Mouse (Mus musculus) granulocyte monocyte progenitor cell, adult 5-6 weeks (primary cell): ENCODE measurements around the gene Zc3h18. TPM values are rescaled to one million over a fixed set of nuclear protein-coding genes. Genes with fewer than 3 reads are reported as not detected.

ENCODE experiments used
- ATAC-seq: replicated peaks from 2 replicates; pipeline ENCODE4 v1.8.0; 2016; ENCODE audit warnings: mild to moderate bottlenecking, moderate TSS enrichment, inconsistent platforms; ENCODE audit not compliant: poor library complexity, severe bottlenecking
- total RNA-seq, 2 experiments: library from RNA; stranded (forward) in 1 of 2; stranded (reverse) in 1 of 2; fragments of 200-712, 200-1000 nt in 1 of 2; fragments of >200 nt in 1 of 2; fragmentation: Nextera tagmentation in 1 of 2; gene quantifications; 2 replicates each; pipeline ENCODE4 v1.2.3; 2014 to 2017

The Zc3h18 gene
- total RNA-seq, 2 experiments from 2014 or later: 43.9 to 67.0 TPM

- peak; percentile 54 for ATAC-seq
These were observed 56.2 kb downstream of the Zc3h18 start, which contains the start of gene Cyba for GRCm38 (mm10) chr8:122432443-122433268. Gene Cyba (minus strand): TSS chr8:122432930.

GRCm38 (mm10) chr8:122433269-122433905 is 57.0 kb downstream of the Zc3h18 start:
- peak; percentile 20 for ATAC-seq

- ATAC-seq: no peak
These were observed 59.0 kb downstream of the Zc3h18 start for GRCm38 (mm10) chr8:122435375-122435774.

- ATAC-seq: no peak
These were observed 59.7 kb downstream of the Zc3h18 start for GRCm38 (mm10) chr8:122436146-122436545.

- 0 out of 2 replicates have a peak, but pooled peaks have one; percentile 6 for ATAC-seq
These were observed 60.2 kb downstream of the Zc3h18 start for GRCm38 (mm10) chr8:122436586-122437125.

- peak; percentile 70 for ATAC-seq
These were observed 61.4 kb downstream of the Zc3h18 start for GRCm38 (mm10) chr8:122437708-122438331.

GRCm38 (mm10) chr8:122439336-122439735 is 62.9 kb downstream of the Zc3h18 start:
- ATAC-seq: no peak

- ATAC-seq: no peak
These were observed 64.9 kb downstream of the Zc3h18 start for GRCm38 (mm10) chr8:122441326-122441725.

GRCm38 (mm10) chr8:122442356-122442755 is 65.9 kb downstream of the Zc3h18 start:
- no peak for ATAC-seq

GRCm38 (mm10) chr8:122442781-122443180 is 66.4 kb downstream of the Zc3h18 start:
- ATAC-seq: no peak

- ATAC-seq: peak; percentile 91
These were observed 67.0 kb downstream of the Zc3h18 start, which contains the start of gene Mvd for GRCm38 (mm10) chr8:122443262-122444006. Gene Mvd (minus strand): TSS chr8:122443422.

GRCm38 (mm10) chr8:122444058-122444748 is 67.8 kb downstream of the Zc3h18 start:
- ATAC-seq: peak; percentile 27; the same call in 1 of the 2 replicates

GRCm38 (mm10) chr8:122445203-122445602 is 68.8 kb downstream of the Zc3h18 start:
- no peak for ATAC-seq

- ATAC-seq: no peak
These were observed 74.8 kb downstream of the Zc3h18 start for GRCm38 (mm10) chr8:122451161-122451703.

- no peak for ATAC-seq
These were observed 75.7 kb downstream of the Zc3h18 start for GRCm38 (mm10) chr8:122452154-122452553.

GRCm38 (mm10) chr8:122454409-122454808 is 78.0 kb downstream of the Zc3h18 start:
- peak; percentile 54 for ATAC-seq

GRCm38 (mm10) chr8:122457171-122457570 is 80.8 kb downstream of the Zc3h18 start:
- no peak for ATAC-seq

- no peak for ATAC-seq
These were observed 83.0 kb downstream of the Zc3h18 start for GRCm38 (mm10) chr8:122459218-122459900.
